Mouse (Mus musculus) stomach, embryonic 16.5 days (tissue): ENCODE data around the gene Lxn. TPM values are rescaled to one million over a fixed set of nuclear protein-coding genes. Genes with fewer than 3 reads are reported as not detected.

ENCODE experiments used
- ATAC-seq: fragments of 200-750 bp; cut with Nextera tagmentation; 2 replicates; pipeline ENCODE4 v1.8.0; 2017; ENCODE audit warnings: moderate number of reproducible peaks, moderate TSS enrichment; ENCODE audit not compliant: insufficient read depth, low FRiP score
- H3K27ac ChIP-seq: fragments of 300-500 bp; sonication (generic); 2 replicates; pipeline ENCODE4 v1.5.1; 2014; ENCODE audit warnings: low read length
- H3K27me3 ChIP-seq: fragments of 300-500 bp; sonication (generic); 2 replicates; pipeline ENCODE4 v1.6.1; 2014; ENCODE audit warnings: low read length, control low read depth, mixed read lengths; ENCODE audit not compliant: control insufficient read depth, insufficient read depth
- H3K36me3 ChIP-seq: fragments of 300-500 bp; sonication (generic); 2 replicates; pipeline ENCODE4 v1.6.1; 2014; ENCODE audit warnings: low read length; ENCODE audit not compliant: control insufficient read depth, insufficient read depth
- H3K4me1 ChIP-seq: fragments of 300-500 bp; sonication (generic); 2 replicates; pipeline ENCODE4 v1.6.1; 2014; ENCODE audit warnings: low read length, control low read depth, mixed read lengths; ENCODE audit not compliant: control insufficient read depth, insufficient read depth
- H3K4me2 ChIP-seq: fragments of 300-500 bp; sonication (generic); 2 replicates; pipeline ENCODE4 v1.6.1; 2014; ENCODE audit warnings: low read depth, low read length, mixed read lengths
- H3K4me3 ChIP-seq: fragments of 300-500 bp; sonication (generic); replicated peaks from 2 replicates; pipeline ENCODE4 v1.5.1; 2014; ENCODE audit warnings: mild to moderate bottlenecking, low read length
- H3K9ac ChIP-seq: fragments of 300-500 bp; sonication (generic); 2 replicates; pipeline ENCODE4 v1.6.1; 2014; ENCODE audit warnings: low read length
- H3K9me3 ChIP-seq: fragments of 300-500 bp; sonication (generic); replicated peaks from 2 replicates; pipeline ENCODE4 v1.6.1; 2016; ENCODE audit warnings: low read length, control low read depth; ENCODE audit not compliant: control insufficient read depth
- WGBS: fragments of 180-500 bp; shearing (Covaris S2); extraction: QIAGEN DNeasy Blood & Tissue Kit; methylation state at CpG from one replicate; pipeline ENCODE4 v1.1.7; 2014; 5-methylcytosine and 5-hydroxymethylcytosine counted together
- polyA plus RNA-seq: library from polyadenylated mRNA; unstranded; fragments of >200 nt; fragmentation: Nextera tagmentation; extraction: Ambion mirVana; gene quantifications from 2 replicates; pipeline ENCODE4 v1.2.1, GENCODE M21; 2015

The Lxn gene
- polyA plus RNA-seq, 1 experiment from 2014 or later = 91.4 TPM

GRCm38 (mm10) chr3:67467281-67467680, 3.6 kb upstream of the Lxn start:
- Histone ChIP-seq H3K27ac (no peak overlapping the region), H3K9ac (no peak overlapping the region), H3K27me3 (no peaks in the 10 kb centered on the region), H3K4me1 (peaks cover 8% of the 10 kb centered on the region), H3K4me2 (no peak overlapping the region), H3K4me3 (no peak overlapping the region), H3K36me3 (0 out of 2 replicates have a peak, but pooled peaks cover 5% of the 10 kb centered on the region), H3K9me3 (no peaks in the 10 kb centered on the region)
- WGBS = 89% methylated on average over 2 of the region's 2 CpGs
- ATAC-seq = no peak

DNA sequence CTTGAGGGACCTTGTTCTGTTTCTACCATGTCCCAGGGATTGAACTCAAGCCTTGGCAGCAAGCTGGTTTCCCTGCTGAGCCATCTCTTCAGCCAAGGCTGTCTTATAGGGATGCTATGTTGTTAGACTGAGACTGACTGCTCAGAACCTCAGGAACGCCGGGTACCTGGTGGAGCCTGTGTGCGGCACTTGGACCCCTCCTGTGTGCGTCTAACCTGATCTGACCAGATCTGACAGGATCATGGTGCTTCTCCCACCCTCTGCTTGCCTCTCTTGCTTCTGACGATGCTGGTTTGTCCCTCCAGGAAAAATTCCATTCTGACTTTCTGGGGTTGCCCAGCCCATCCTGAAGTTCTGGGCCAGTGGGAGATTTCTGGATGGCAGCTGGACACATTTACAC, 2.9 kb upstream of the Lxn start:
- Histone ChIP-seq H3K27ac (no peak overlapping the region), H3K9ac (no peak overlapping the region), H3K4me1 (peaks cover 8% of the 10 kb centered on the region), H3K4me2 (no peak overlapping the region), H3K4me3 (no peak overlapping the region), H3K27me3 (no peaks in the 10 kb centered on the region), H3K9me3 (no peaks in the 10 kb centered on the region), H3K36me3 (0 out of 2 replicates have a peak, but pooled peaks cover 5% of the 10 kb centered on the region)
- WGBS = 94% methylated on average over 5 of the region's 5 CpGs
- ATAC-seq = no peak

- no peak for ATAC-seq
- peak overlapping the region; percentile 90 for H3K27ac ChIP-seq
Measured at GRCm38 (mm10) chr3:67463001-67463400, 725 bp downstream of the Lxn start.

DNA sequence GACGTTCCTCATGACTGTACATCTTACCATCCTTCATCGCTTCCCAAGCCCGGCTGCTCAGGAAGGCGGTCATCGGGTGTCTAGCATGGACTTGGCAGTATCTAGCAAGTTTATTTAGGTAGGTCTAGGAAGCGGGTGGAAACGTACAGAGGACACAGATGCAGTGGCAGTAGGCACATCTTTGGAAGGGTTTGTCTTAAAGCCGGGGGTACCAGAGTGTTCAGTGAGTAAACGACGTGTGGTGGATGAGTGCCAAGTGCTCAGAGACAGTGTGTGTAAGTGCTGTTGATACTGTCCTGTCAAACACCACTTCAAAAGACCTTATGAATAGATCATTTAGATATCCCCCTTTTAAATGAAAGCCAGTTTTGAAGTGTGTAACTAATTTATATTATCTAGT, 1.1 kb downstream of the Lxn start:
- Histone ChIP-seq H3K27ac (no peak overlapping the region), H3K36me3 (peaks cover 8% of the 10 kb centered on the region), H3K9ac (peak overlapping the region; percentile 85), H3K4me1 (peaks cover 8% of the 10 kb centered on the region), H3K27me3 (no peaks in the 10 kb centered on the region), H3K4me2 (peak overlapping the region; percentile 83), H3K4me3 (peak overlapping the region; percentile 78), H3K9me3 (no peaks in the 10 kb centered on the region)
- WGBS = 35% methylated on average over 10 of the region's 10 CpGs
- ATAC-seq = no peak

More at GRCm38 (mm10) chr3:67463001-67463400, 725 bp downstream of the Lxn start:
- Histone ChIP-seq H3K4me3 (peak overlapping the region; percentile 78), H3K36me3 (peaks cover 8% of the 10 kb centered on the region), H3K9ac (peak overlapping the region; percentile 85), H3K4me2 (peak overlapping the region; percentile 83), H3K9me3 (no peaks in the 10 kb centered on the region), H3K27me3 (no peaks in the 10 kb centered on the region), H3K4me1 (peaks cover 8% of the 10 kb centered on the region)
- WGBS = 1% methylated on average over 12 of the region's 12 CpGs

DNA sequence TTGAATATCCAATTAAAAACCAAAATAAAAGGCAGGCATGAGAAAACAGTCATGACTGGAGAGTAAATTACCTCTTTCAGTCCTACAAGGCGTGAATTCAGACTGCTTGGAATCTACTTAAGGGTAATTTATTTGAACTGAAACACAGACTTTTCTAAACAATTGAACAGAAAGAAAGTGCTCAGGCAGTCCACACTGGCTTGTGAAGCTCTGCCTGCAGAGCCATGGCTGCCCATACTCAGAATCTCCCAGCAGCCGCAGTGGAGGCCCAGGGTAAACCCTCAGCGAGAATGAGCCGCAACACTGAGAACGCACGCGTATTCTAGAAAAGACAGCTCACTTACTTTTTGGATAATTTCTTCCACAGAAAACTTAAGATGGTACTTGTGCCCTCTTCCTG, 1.7 kb downstream of the Lxn start:
- Histone ChIP-seq H3K4me2 (peak overlapping the region; percentile 83), H3K4me3 (no peak overlapping the region; the same call in 1 of the 2 replicates), H3K27ac (no peak overlapping the region), H3K36me3 (peaks cover 11% of the 10 kb centered on the region), H3K9ac (no peak overlapping the region), H3K27me3 (no peaks in the 10 kb centered on the region), H3K9me3 (no peaks in the 10 kb centered on the region), H3K4me1 (peaks cover 8% of the 10 kb centered on the region)
- ATAC-seq = no peak
- WGBS = 80% methylated on average over 7 of the region's 7 CpGs

- Histone ChIP-seq H3K4me1 (peaks cover 8% of the 10 kb centered on the region), H3K4me2 (no peak overlapping the region), H3K9ac (no peak overlapping the region), H3K9me3 (no peaks in the 10 kb centered on the region), H3K27ac (no peak overlapping the region), H3K36me3 (peaks cover 17% of the 10 kb centered on the region), H3K27me3 (no peaks in the 10 kb centered on the region), H3K4me3 (no peak overlapping the region)
- ATAC-seq = no peak
- WGBS = 87% methylated on average over 3 of the region's 3 CpGs
Measured at GRCm38 (mm10) chr3:67459881-67460280, 3.8 kb downstream of the Lxn start.

GRCm38 (mm10) chr3:67450601-67451210, 13.0 kb downstream of the Lxn start:
- H3K27me3 ChIP-seq = no peaks in the 10 kb centered on the region
- H3K4me2 ChIP-seq = no peak overlapping the region
- no peak overlapping the region for H3K9ac ChIP-seq
- no peaks in the 10 kb centered on the region for H3K4me1 ChIP-seq
- peaks cover 22% of the 10 kb centered on the region for H3K36me3 ChIP-seq
- 73% methylated on average over 5 of the region's 5 CpGs for WGBS
- peak overlapping the region; percentile 24; the same call in 1 of the 2 replicates for H3K27ac ChIP-seq
- no peaks in the 10 kb centered on the region for H3K9me3 ChIP-seq
- H3K4me3 ChIP-seq = no peak overlapping the region
- ATAC-seq = no peak

DNA sequence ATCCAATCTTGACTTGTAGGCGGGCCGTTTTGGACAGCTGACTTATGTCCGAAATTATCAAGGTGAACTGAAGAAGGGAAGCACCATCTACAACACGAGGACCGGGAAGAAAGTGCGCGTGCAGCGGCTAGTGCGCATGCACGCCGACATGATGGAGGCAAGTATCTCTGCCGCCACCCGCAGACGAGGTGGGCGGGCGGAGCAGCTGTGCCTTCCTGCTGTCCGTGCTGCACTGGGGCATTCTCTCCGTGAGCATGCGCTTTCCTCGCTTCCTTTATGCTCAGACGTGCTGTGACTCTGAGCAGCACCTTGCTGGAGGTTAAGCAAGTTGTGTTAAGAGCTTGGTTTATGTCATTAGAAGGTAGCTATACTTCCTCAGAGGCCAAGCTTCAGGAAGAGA, 14.1 kb downstream of the Lxn start:
- Histone ChIP-seq H3K4me3 (no peak overlapping the region), H3K4me2 (no peak overlapping the region), H3K36me3 (peaks cover 20% of the 10 kb centered on the region), H3K4me1 (no peaks in the 10 kb centered on the region), H3K9me3 (no peaks in the 10 kb centered on the region), H3K9ac (no peak overlapping the region), H3K27me3 (no peaks in the 10 kb centered on the region), H3K27ac (peak overlapping the region; percentile 1; the same call in 1 of the 2 replicates)
- no peak for ATAC-seq
- 91% methylated on average over 21 of the region's 21 CpGs for WGBS

GRCm38 (mm10) chr3:67447143-67447542, 16.6 kb downstream of the Lxn start:
- no peaks in the 10 kb centered on the region for H3K27me3 ChIP-seq
- H3K9ac ChIP-seq = no peak overlapping the region
- no peak overlapping the region for H3K4me2 ChIP-seq
- no peak for ATAC-seq
- no peak overlapping the region for H3K27ac ChIP-seq
- H3K36me3 ChIP-seq = peaks cover 21% of the 10 kb centered on the region
- no peaks in the 10 kb centered on the region for H3K9me3 ChIP-seq
- WGBS = 96% methylated on average over 2 of the region's 2 CpGs
- H3K4me3 ChIP-seq = no peak overlapping the region
- H3K4me1 ChIP-seq = no peaks in the 10 kb centered on the region
